Mouse (Mus musculus) liver, embryonic 18 days (tissue): ENCODE data around the gene Slc17a3. TPM values are rescaled to one million over a fixed set of nuclear protein-coding genes. Genes with fewer than 3 reads are reported as not detected.

Source experiments
- polyA plus RNA-seq: library from polyadenylated mRNA; depleted of rRNA; stranded (reverse); fragments of >200 nt; gene quantifications from 2 replicates; pipeline ENCODE4 v1.2.3, GENCODE M21; 2012; rRNA removed

Gene Slc17a3
- polyA plus RNA-seq: 12.0 and 12.9 TPM in 2 replicates

GRCm38 (mm10) chr13:23839308-23839707 is at the start of gene Slc17a3:
TSS of gene Slc17a3 (plus strand) at chr13:23839434.

DNA sequence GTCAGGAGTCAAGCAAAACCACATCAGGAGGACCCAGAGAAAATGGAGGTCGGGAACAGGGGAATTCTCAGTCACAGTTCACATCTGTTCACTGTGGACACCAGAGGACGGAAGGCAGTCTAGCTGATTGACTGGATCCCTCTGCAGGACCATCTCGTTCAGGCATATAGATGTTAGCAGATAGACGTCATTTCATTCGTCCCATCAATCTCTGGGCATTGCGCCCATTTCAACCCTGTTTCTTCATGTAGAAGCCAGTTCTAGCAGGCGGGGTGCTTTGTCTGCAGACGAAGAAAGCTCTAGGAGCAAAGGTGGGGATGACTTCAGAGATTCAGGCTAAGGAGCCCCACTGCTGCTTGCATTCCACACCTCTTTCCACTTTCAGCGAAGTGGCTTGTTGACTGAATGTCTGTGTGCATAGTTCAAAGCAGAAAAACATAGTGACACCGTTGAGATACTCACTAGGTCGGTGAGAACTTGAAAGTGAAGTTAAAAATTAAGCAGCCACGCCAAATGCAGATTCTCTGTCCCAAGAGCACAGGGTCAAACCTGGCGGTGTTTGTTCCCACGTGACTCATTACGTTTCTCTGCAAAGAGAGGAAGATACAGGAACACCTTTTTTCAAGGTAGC is 32.7 kb upstream of the Slc17a3 start, which contains the start of gene Slc17a2:
Gene Slc17a2, plus strand, starts transcription at position 572 of the 631 bp plus-strand sequence.

DNA sequence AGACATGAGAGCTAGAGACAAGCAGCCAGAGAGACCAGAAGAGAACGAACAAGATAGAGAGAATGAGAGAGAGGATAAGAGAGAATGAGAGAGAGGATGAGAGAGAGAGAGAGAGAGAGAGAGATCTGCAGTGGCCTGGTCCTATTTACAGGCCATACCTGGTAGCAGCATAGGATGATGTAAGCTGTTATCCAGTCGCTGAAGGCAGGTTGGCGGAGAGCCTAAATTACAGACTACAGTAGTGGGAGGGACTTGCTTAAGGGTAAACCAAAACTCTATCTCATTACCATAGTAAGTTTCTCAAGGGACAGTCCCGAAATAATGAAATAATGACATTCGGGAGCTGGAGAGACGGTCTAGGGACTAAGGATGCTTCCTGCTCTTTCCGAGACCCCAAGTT is 28.2 kb downstream of the Slc17a3 start, which contains the start of gene Slc17a1:
Gene Slc17a1, plus strand, starts transcription at position 346 of the 400 bp plus-strand sequence.

Other genes starting within 250 kb of the Slc17a3 start
- gene Hist1h2be, start 218.3 kb upstream of the Slc17a3 start, polyA plus RNA-seq: 1.4 and 2.2 TPM in 2 replicates
- 3.3 and 4.1 TPM in 2 replicates for gene Hist1h1e, start 216.9 kb upstream of the Slc17a3 start, polyA plus RNA-seq
- 0.76 and 1.2 TPM in 2 replicates for gene Hist1h2ac, start 155.5 kb upstream of the Slc17a3 start, polyA plus RNA-seq
- 165 and 208 TPM in 2 replicates for gene Hist1h2bc, start 155.2 kb upstream of the Slc17a3 start, polyA plus RNA-seq
- gene Hist1h1t, start 143.6 kb upstream of the Slc17a3 start, polyA plus RNA-seq: not detected in 2 replicates
- gene Hist1h4c, start 141.0 kb upstream of the Slc17a3 start, polyA plus RNA-seq: 2.3 and 3.2 TPM in 2 replicates
- 10.0 and 10.7 TPM in 2 replicates for gene Hfe, start 128.6 kb upstream of the Slc17a3 start, polyA plus RNA-seq
- 40.4 and 60.9 TPM in 2 replicates for gene Hist1h1c, start 100.6 kb upstream of the Slc17a3 start, polyA plus RNA-seq
- gene Hist1h3c, start 93.8 kb upstream of the Slc17a3 start, polyA plus RNA-seq: 16.3 and 21.4 TPM in 2 replicates
- gene Hist1h2bb, start 92.7 kb upstream of the Slc17a3 start, polyA plus RNA-seq: 5.1 and 8.2 TPM in 2 replicates
- gene Hist1h2ab, start 88.3 kb upstream of the Slc17a3 start, polyA plus RNA-seq: 13.7 and 14.6 TPM in 2 replicates
- 14.5 and 19.5 TPM in 2 replicates for gene Hist1h3b, start 87.2 kb upstream of the Slc17a3 start, polyA plus RNA-seq
- 7.3 and 11.1 TPM in 2 replicates for gene Hist1h4b, start 82.4 kb upstream of the Slc17a3 start, polyA plus RNA-seq
- 2.8 and 3.4 TPM in 2 replicates for gene Hist1h4a, start 78.2 kb upstream of the Slc17a3 start, polyA plus RNA-seq
- 11.4 and 14.3 TPM in 2 replicates for gene Hist1h3a, start 77.0 kb upstream of the Slc17a3 start, polyA plus RNA-seq
- 3.2 and 4.1 TPM in 2 replicates for gene Hist1h1a, start 75.8 kb upstream of the Slc17a3 start, polyA plus RNA-seq
- not detected in 2 replicates for gene Trim38, start 69.5 kb upstream of the Slc17a3 start, polyA plus RNA-seq
- 17.4 and 22.1 TPM in 2 replicates for gene Slc17a2, start 32.4 kb upstream of the Slc17a3 start, polyA plus RNA-seq
- gene Slc17a1, start 28.3 kb downstream of the Slc17a3 start, polyA plus RNA-seq: 0.71 and 0.93 TPM in 2 replicates
- gene Slc17a4, start 75.6 kb downstream of the Slc17a3 start, polyA plus RNA-seq: 0.36 and 0.66 TPM in 2 replicates
- gene Hist1h2ba, start 94.7 kb downstream of the Slc17a3 start, polyA plus RNA-seq: not detected in 2 replicates
- gene Hist1h2aa, start 95.0 kb downstream of the Slc17a3 start, polyA plus RNA-seq: not detected in 2 replicates
- not detected in 2 replicates for gene Scgn, start 151.8 kb downstream of the Slc17a3 start, polyA plus RNA-seq